Mouse (Mus musculus): ENCODE measurements around the gene Mbtd1. TPM values are rescaled to one million over a fixed set of nuclear protein-coding genes. Genes with fewer than 3 reads are reported as not detected.

The Mbtd1 gene
- polyA plus RNA-seq, 1 experiment, result 2.0 TPM

- peaks cover 69% of the 10 kb centered on the region for H3K36me3 ChIP-seq (replicated peaks; ENCODE audit: low read length)
- no peaks in the 10 kb centered on the region for H3K9me3 ChIP-seq
- TF ChIP-seq GATA1 (IDR thresholded peaks at IDR 0.05; ENCODE audit: borderline replicate concordance, low read length) (no peak), FLI1 (IDR thresholded peaks at IDR 0.05; ENCODE audit: low read length) (no peak)
- no peak overlapping the region for H3K4me3 ChIP-seq (replicated peaks)
- H3K4me1 ChIP-seq, result peaks cover 54% of the 10 kb centered on the region
- H3K27me3 ChIP-seq (replicated peaks), result no peaks in the 10 kb centered on the region
Observed at GRCm38 (mm10) chr11:93957746-93958145, 72.1 kb downstream of the Mbtd1 start.

- peaks cover 89% of the 10 kb centered on the region for H3K36me3 ChIP-seq (replicated peaks; ENCODE audit: low read length)
- H3K27me3 ChIP-seq (replicated peaks), result no peaks in the 10 kb centered on the region
- H3K9me3 ChIP-seq, result no peaks in the 10 kb centered on the region
- no peak overlapping the region for H3K4me3 ChIP-seq (replicated peaks)
- TF ChIP-seq GATA1 (IDR thresholded peaks at IDR 0.05; ENCODE audit: borderline replicate concordance, low read length), result no peak
- TF ChIP-seq FLI1 (IDR thresholded peaks at IDR 0.05; ENCODE audit: low read length), result no peak
- peaks cover 62% of the 10 kb centered on the region for H3K4me1 ChIP-seq
Observed at GRCm38 (mm10) chr11:93961482-93961881, 75.8 kb downstream of the Mbtd1 start.

GRCm38 (mm10) chr11:93963013-93963412 is 77.4 kb downstream of the Mbtd1 start:
- Histone ChIP-seq H3K36me3 (replicated peaks; ENCODE audit: low read length) (peaks cover 79% of the 10 kb centered on the region), H3K9me3 (no peaks in the 10 kb centered on the region), H3K4me3 (replicated peaks) (no peak overlapping the region), H3K4me1 (peaks cover 57% of the 10 kb centered on the region), H3K27me3 (replicated peaks) (no peaks in the 10 kb centered on the region)
- TF ChIP-seq GATA1 (IDR thresholded peaks at IDR 0.05; ENCODE audit: borderline replicate concordance, low read length) (no peak), FLI1 (IDR thresholded peaks at IDR 0.05; ENCODE audit: low read length) (no peak)

GRCm38 (mm10) chr11:93965391-93965790 is 79.7 kb downstream of the Mbtd1 start:
- no peaks in the 10 kb centered on the region for H3K27me3 ChIP-seq (replicated peaks)
- TF ChIP-seq FLI1 (IDR thresholded peaks at IDR 0.05; ENCODE audit: low read length) (no peak), GATA1 (IDR thresholded peaks at IDR 0.05; ENCODE audit: borderline replicate concordance, low read length) (no peak)
- H3K9me3 ChIP-seq, result no peaks in the 10 kb centered on the region
- peaks cover 65% of the 10 kb centered on the region for H3K4me1 ChIP-seq
- H3K36me3 ChIP-seq (replicated peaks; ENCODE audit: low read length), result peaks cover 56% of the 10 kb centered on the region
- peak overlapping the region; percentile 62 for H3K4me3 ChIP-seq (replicated peaks)

GRCm38 (mm10) chr11:93967381-93967780 is 81.7 kb downstream of the Mbtd1 start:
- TF ChIP-seq GATA1 (IDR thresholded peaks at IDR 0.05; ENCODE audit: borderline replicate concordance, low read length) (no peak), FLI1 (IDR thresholded peaks at IDR 0.05; ENCODE audit: low read length) (no peak)
- H3K27me3 ChIP-seq (replicated peaks), result no peaks in the 10 kb centered on the region
- peaks cover 37% of the 10 kb centered on the region for H3K36me3 ChIP-seq (replicated peaks; ENCODE audit: low read length)
- peak overlapping the region; percentile 100 for H3K4me3 ChIP-seq (replicated peaks)
- H3K4me1 ChIP-seq, result peaks cover 60% of the 10 kb centered on the region
- no peaks in the 10 kb centered on the region for H3K9me3 ChIP-seq

GRCm38 (mm10) chr11:93968005-93968847 is 82.6 kb downstream of the Mbtd1 start, which contains the start of the genes Gm20390 and Nme1:
Gene Gm20390 (minus strand): TSS chr11:93968293.
Gene Nme1 (minus strand): TSS chr11:93968521.
- peaks cover 29% of the 10 kb centered on the region for H3K36me3 ChIP-seq (replicated peaks; ENCODE audit: low read length)
- H3K27me3 ChIP-seq (replicated peaks), result no peaks in the 10 kb centered on the region
- TF ChIP-seq FLI1 (IDR thresholded peaks at IDR 0.05; ENCODE audit: low read length) (peak; percentile 93), GATA1 (IDR thresholded peaks at IDR 0.05; ENCODE audit: borderline replicate concordance, low read length) (no peak)
- H3K9me3 ChIP-seq, result no peaks in the 10 kb centered on the region
- peaks cover 55% of the 10 kb centered on the region for H3K4me1 ChIP-seq
- peak within 1 kb of the TSS; percentile 100 for H3K4me3 ChIP-seq (replicated peaks)

GRCm38 (mm10) chr11:93968848-93969128 is 83.1 kb downstream of the Mbtd1 start:
- H3K4me1 ChIP-seq, result peaks cover 50% of the 10 kb centered on the region
- TF ChIP-seq GATA1 (IDR thresholded peaks at IDR 0.05; ENCODE audit: borderline replicate concordance, low read length) (no peak), FLI1 (IDR thresholded peaks at IDR 0.05; ENCODE audit: low read length) (no peak)
- H3K36me3 ChIP-seq (replicated peaks; ENCODE audit: low read length), result peaks cover 23% of the 10 kb centered on the region
- peak overlapping the region; percentile 100 for H3K4me3 ChIP-seq (replicated peaks)
- H3K27me3 ChIP-seq (replicated peaks), result no peaks in the 10 kb centered on the region
- no peaks in the 10 kb centered on the region for H3K9me3 ChIP-seq

GRCm38 (mm10) chr11:93969171-93969570 is 83.5 kb downstream of the Mbtd1 start:
- H3K4me3 ChIP-seq (replicated peaks), result no peak overlapping the region
- no peaks in the 10 kb centered on the region for H3K27me3 ChIP-seq (replicated peaks)

GRCm38 (mm10) chr11:93969799-93970198 is 84.1 kb downstream of the Mbtd1 start:
- peaks cover 39% of the 10 kb centered on the region for H3K4me1 ChIP-seq
- H3K4me3 ChIP-seq (replicated peaks), result no peak overlapping the region
- TF ChIP-seq GATA1 (IDR thresholded peaks at IDR 0.05; ENCODE audit: borderline replicate concordance, low read length), result no peak
- no peak for TF ChIP-seq FLI1 (IDR thresholded peaks at IDR 0.05; ENCODE audit: low read length)
- H3K9me3 ChIP-seq, result no peaks in the 10 kb centered on the region
- peaks cover 13% of the 10 kb centered on the region for H3K36me3 ChIP-seq (replicated peaks; ENCODE audit: low read length)
- no peaks in the 10 kb centered on the region for H3K27me3 ChIP-seq (replicated peaks)

More at GRCm38 (mm10) chr11:93969171-93969570, 83.5 kb downstream of the Mbtd1 start:
- TF ChIP-seq GATA1 (IDR thresholded peaks at IDR 0.05; ENCODE audit: borderline replicate concordance, low read length), result no peak
- no peak for TF ChIP-seq FLI1 (IDR thresholded peaks at IDR 0.05; ENCODE audit: low read length)
- Histone ChIP-seq H3K9me3 (no peaks in the 10 kb centered on the region), H3K36me3 (replicated peaks; ENCODE audit: low read length) (peaks cover 20% of the 10 kb centered on the region), H3K4me1 (peaks cover 46% of the 10 kb centered on the region)

- TF ChIP-seq GATA1 (IDR thresholded peaks at IDR 0.05; ENCODE audit: borderline replicate concordance, low read length) (no peak), FLI1 (IDR thresholded peaks at IDR 0.05; ENCODE audit: low read length) (no peak)
- Histone ChIP-seq H3K4me3 (replicated peaks) (no peak overlapping the region), H3K36me3 (replicated peaks; ENCODE audit: low read length) (no peaks in the 10 kb centered on the region), H3K9me3 (no peaks in the 10 kb centered on the region), H3K27me3 (replicated peaks) (no peaks in the 10 kb centered on the region), H3K4me1 (peaks cover 12% of the 10 kb centered on the region)
Observed at GRCm38 (mm10) chr11:93972951-93973350, 87.3 kb downstream of the Mbtd1 start.

Measured in megakaryocyte, embryonic 14.5 days (primary cell).